Mouse (Mus musculus): ENCODE results near the gene Shtn1.

DNA sequence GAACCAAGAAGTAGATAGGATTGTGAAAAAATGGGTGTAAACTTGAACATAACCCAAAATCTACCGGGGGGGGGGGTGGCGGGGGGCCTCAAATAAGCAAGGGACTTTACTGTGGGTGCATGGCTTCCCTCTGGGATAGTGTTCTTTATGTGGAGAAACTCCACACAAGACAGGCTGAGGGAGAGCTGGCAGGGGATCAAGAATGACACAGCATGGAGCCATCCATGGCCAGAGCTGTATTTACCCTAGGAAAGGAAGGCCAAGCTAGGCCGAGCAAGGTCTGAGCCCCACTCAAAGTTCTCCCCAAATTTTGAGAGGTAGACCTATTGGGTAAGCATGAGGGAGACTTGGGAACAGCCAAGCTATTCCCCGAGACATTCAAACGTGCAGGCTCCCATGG is 28.4 kb downstream of the Shtn1 start:
- TF ChIP-seq CTCF (IDR thresholded peaks at IDR 0.05; ENCODE audit: insufficient read depth, low read length), result no peak
- no peak for TF ChIP-seq POLR2A (IDR thresholded peaks at IDR 0.05; ENCODE audit: borderline replicate concordance, extremely low read depth, low read depth, low read length)

Data from lung, adult 2 months (tissue).